Mouse (Mus musculus) myocyte (in vitro differentiated cells): ENCODE data around the gene Dlg2. TPM values are rescaled to one million over a fixed set of nuclear protein-coding genes. Genes with fewer than 3 reads are reported as not detected.
A peak's percentile ranks its signal among the peaks of the same experiment; 100 is the strongest.

Source experiments
- H3K27me3 ChIP-seq: one replicate; pipeline ENCODE4 v1.6.1; 2011; ENCODE audit not compliant: control insufficient read depth, insufficient read depth, insufficient read length
- H3K36me3 ChIP-seq: one replicate; pipeline ENCODE4 v1.6.1; 2011; ENCODE audit not compliant: control insufficient read depth, insufficient read depth
- H3K4me2 ChIP-seq: one replicate; pipeline ENCODE4 v1.6.1; 2011; ENCODE audit warnings: low read depth, control low read depth
- H3K4me3 ChIP-seq: one replicate; pipeline ENCODE4 v1.5.1; 2011; ENCODE audit warnings: mild to moderate bottlenecking, control low read depth, moderate library complexity
- H3K79me2 ChIP-seq: one replicate; pipeline ENCODE4 v1.6.1; 2011; ENCODE audit not compliant: control insufficient read depth, insufficient read depth
- H3ac ChIP-seq: one replicate; pipeline ENCODE4 v1.6.1; 2011; ENCODE audit not compliant: control insufficient read depth, insufficient read length
- CEBPB ChIP-seq: IDR thresholded peaks from 2 replicates; pipeline ENCODE4 v1.6.1; 2011; ENCODE audit warnings: mild to moderate bottlenecking, moderate library complexity; ENCODE audit not compliant: poor library complexity, insufficient read depth, severe bottlenecking
- E2F4 ChIP-seq: IDR thresholded peaks from one replicate; pipeline ENCODE4 v1.6.1; 2011; ENCODE audit warnings: mild to moderate bottlenecking, control low read depth, moderate library complexity; ENCODE audit not compliant: insufficient read depth
- MAX ChIP-seq: IDR thresholded peaks from one replicate; pipeline ENCODE4 v1.6.1; 2011; ENCODE audit warnings: low read depth, mild to moderate bottlenecking, control low read depth
- MYOD1 ChIP-seq, 3 experiments: IDR thresholded peaks; one replicate each; pipeline ENCODE4 v1.6.1; 2011; ENCODE audit warnings: control low read depth in 2 of 3, low read depth in 2 of 3, mild to moderate bottlenecking in 2 of 3, moderate library complexity in 1 of 3; ENCODE audit not compliant: insufficient read length in 2 of 3, control insufficient read depth in 1 of 3
- MYOG ChIP-seq, 3 experiments: IDR thresholded peaks; one replicate each; pipeline ENCODE4 v1.6.1; 2011; ENCODE audit warnings: control low read depth in 2 of 3, low read depth in 2 of 3, mild to moderate bottlenecking in 2 of 3; ENCODE audit not compliant: insufficient read length in 2 of 3, control insufficient read depth in 1 of 3, insufficient read depth in 1 of 3
- POLR2A ChIP-seq: IDR thresholded peaks from one replicate; pipeline ENCODE4 v1.6.1; 2011; ENCODE audit warnings: low read depth, mild to moderate bottlenecking, control low read depth, moderate library complexity; ENCODE audit not compliant: insufficient read length
- POLR2AphosphoS2 ChIP-seq: IDR thresholded peaks from one replicate; pipeline ENCODE4 v1.6.1; 2011; ENCODE audit warnings: low read depth, control low read depth; ENCODE audit not compliant: insufficient read length
- REST ChIP-seq: IDR thresholded peaks from one replicate; pipeline ENCODE4 v1.6.1; 2011; ENCODE audit warnings: mild to moderate bottlenecking, control low read depth, moderate library complexity; ENCODE audit not compliant: insufficient read depth, insufficient read length
- SRF ChIP-seq: IDR thresholded peaks from one replicate; pipeline ENCODE4 v1.6.1; 2011; ENCODE audit warnings: low read depth; ENCODE audit not compliant: control insufficient read depth, insufficient read length
- TCF12 ChIP-seq: IDR thresholded peaks from one replicate; pipeline ENCODE4 v1.6.1; 2011; ENCODE audit warnings: mild to moderate bottlenecking, control low read depth; ENCODE audit not compliant: poor library complexity, insufficient read depth, severe bottlenecking
- TCF3 ChIP-seq: IDR thresholded peaks from one replicate; pipeline ENCODE4 v1.6.1; 2011; ENCODE audit warnings: low read depth, control low read depth; ENCODE audit not compliant: insufficient read length
- USF1 ChIP-seq: IDR thresholded peaks from one replicate; pipeline ENCODE4 v1.6.1; 2011; ENCODE audit warnings: low read depth, mild to moderate bottlenecking, control low read depth, moderate library complexity
- polyA plus RNA-seq: library from polyadenylated mRNA; unstranded; fragments of >200 nt; fragmentation: generic; extraction: Trizol; gene quantifications from one replicate; pipeline ENCODE4 v1.2.1, GENCODE M21; 2012; ENCODE audit warnings: missing spikeins

Gene Dlg2
- polyA plus RNA-seq, 1 experiment: 0.65 TPM

DNA sequence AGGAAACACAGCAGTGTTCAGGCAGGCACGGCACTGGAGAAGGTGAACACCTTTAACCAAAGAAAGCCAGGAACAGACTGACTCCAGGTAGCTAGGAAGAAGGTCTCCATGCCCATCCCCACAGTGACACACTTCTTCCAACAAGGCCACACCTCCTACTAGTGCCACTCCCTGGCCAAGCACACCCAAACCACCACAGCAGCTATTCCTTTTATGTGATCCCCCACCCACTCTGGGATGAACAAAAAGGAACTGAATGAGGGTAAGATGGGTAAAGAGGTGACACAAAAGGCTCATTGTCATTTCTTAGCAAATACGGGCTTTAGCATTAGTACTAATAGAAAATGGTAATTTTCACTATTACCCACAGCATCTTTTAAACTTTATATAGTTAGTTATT lies 77.9 kb downstream of the Dlg2 start:
- Histone ChIP-seq H3K36me3 (no peaks in the 10 kb centered on the region), H3K4me2 (no peak overlapping the region), H3K4me3 (no peak overlapping the region), H3K79me2 (no peaks in the 10 kb centered on the region), H3ac (no peak overlapping the region), H3K27me3 (no peaks in the 10 kb centered on the region)
- TF ChIP-seq SRF (no peak), POLR2A (no peak), REST (no peak), MYOG (IDR thresholded peaks at IDR 0.05; ENCODE audit: control insufficient read depth in 1 of 3, insufficient read depth in 1 of 3, insufficient read length in 2 of 3, low read depth in 2 of 3) (no peak), MAX (no peak), TCF3 (no peak), MYOD1 (IDR thresholded peaks at IDR 0.05; ENCODE audit: control insufficient read depth in 1 of 3, insufficient read length in 2 of 3, low read depth in 2 of 3) (no peak), USF1 (no peak), CEBPB (no peak), E2F4 (no peak), POLR2AphosphoS2 (no peak), TCF12 (no peak)

DNA sequence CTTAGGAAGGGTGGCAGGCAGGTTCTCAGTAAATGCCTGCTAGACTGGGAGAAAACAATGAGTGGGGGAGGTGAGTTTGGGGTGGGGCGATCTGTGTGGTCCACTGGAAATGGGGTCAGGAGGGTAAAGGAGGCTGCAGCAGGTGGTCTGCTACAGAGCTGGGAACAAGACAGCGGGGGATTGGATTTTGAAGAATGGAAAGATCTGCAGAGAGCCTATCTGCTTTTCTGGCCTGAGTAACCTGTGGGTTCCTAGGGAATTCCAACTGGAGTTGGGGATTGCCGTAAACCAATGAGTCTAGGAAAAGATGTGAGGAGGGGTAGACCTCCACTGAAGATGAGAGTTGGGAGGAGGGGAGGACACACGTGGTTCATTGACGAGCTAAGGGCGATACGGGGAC lies 92.7 kb downstream of the Dlg2 start:
- no peak overlapping the region for H3K4me2 ChIP-seq
- no peaks in the 10 kb centered on the region for H3K36me3 ChIP-seq
- no peaks in the 10 kb centered on the region for H3K79me2 ChIP-seq
- H3K4me3 ChIP-seq: no peak overlapping the region
- no peak overlapping the region for H3ac ChIP-seq
- TF ChIP-seq TCF12 (no peak), E2F4 (no peak), USF1 (no peak), SRF (no peak), TCF3 (no peak), POLR2AphosphoS2 (no peak), CEBPB (no peak), MYOD1 (IDR thresholded peaks at IDR 0.05; ENCODE audit: control insufficient read depth in 1 of 3, insufficient read length in 2 of 3, low read depth in 2 of 3) (no peak), MYOG (IDR thresholded peaks at IDR 0.05; ENCODE audit: control insufficient read depth in 1 of 3, insufficient read depth in 1 of 3, insufficient read length in 2 of 3, low read depth in 2 of 3) (no peak), MAX (no peak), REST (no peak), POLR2A (no peak)
- no peaks in the 10 kb centered on the region for H3K27me3 ChIP-seq

DNA sequence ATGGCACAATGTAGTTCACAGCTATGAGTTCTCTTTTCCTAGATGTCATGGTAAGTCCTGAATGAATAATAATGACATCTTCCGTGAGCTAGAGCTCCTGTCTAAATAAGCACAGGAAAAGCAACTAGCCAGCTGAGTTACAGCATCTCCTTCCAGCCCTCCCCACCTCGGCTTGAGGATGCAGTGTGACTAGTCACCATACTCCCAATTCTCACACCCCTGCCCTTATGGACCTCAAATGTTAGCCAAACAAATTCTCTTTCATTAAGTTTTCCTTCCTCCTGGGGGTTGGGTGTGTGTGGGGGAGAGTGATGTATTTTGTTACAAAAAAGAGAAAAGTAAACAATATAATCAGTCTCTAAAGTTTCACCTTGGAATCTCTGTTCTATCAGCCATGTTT lies 111.3 kb downstream of the Dlg2 start:
- no peak overlapping the region for H3K4me2 ChIP-seq
- H3K4me3 ChIP-seq: no peak overlapping the region
- H3K27me3 ChIP-seq: no peaks in the 10 kb centered on the region
- TF ChIP-seq SRF (no peak), MAX (no peak), MYOG (IDR thresholded peaks at IDR 0.05; ENCODE audit: control insufficient read depth in 1 of 3, insufficient read depth in 1 of 3, insufficient read length in 2 of 3, low read depth in 2 of 3) (no peak), REST (no peak), MYOD1 (IDR thresholded peaks at IDR 0.05; ENCODE audit: control insufficient read depth in 1 of 3, insufficient read length in 2 of 3, low read depth in 2 of 3) (no peak)
- no peaks in the 10 kb centered on the region for H3K36me3 ChIP-seq
- no peak overlapping the region for H3ac ChIP-seq
- H3K79me2 ChIP-seq: no peaks in the 10 kb centered on the region

DNA sequence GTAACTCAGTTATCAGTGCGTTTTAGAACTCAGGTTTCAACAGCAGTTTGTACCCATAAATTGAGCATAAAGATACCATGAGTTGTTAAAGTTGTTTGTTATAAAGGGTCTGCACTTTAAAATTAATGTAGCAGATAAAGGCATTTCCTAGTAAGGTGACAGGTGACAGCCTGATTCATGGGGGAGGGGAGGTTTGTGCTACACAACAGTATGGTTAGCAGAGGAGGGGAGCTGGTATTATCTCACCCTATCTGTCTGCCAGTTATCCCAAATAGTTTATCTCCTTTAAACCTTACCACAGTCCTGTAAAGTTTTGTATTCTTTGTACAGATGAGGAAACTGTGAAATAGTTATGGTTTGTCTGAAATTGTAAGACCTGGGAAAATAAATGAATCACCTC lies 111.8 kb downstream of the Dlg2 start:
- Histone ChIP-seq H3K27me3 (no peaks in the 10 kb centered on the region), H3ac (no peak overlapping the region), H3K4me2 (no peak overlapping the region), H3K36me3 (no peaks in the 10 kb centered on the region), H3K79me2 (no peaks in the 10 kb centered on the region), H3K4me3 (no peak overlapping the region)
- no peak for TF ChIP-seq REST
- TF ChIP-seq MAX: no peak
- TF ChIP-seq E2F4: no peak
- no peak for TF ChIP-seq CEBPB
- no peak for TF ChIP-seq USF1
- no peak for TF ChIP-seq TCF12
- TF ChIP-seq SRF: no peak
- TF ChIP-seq POLR2AphosphoS2: no peak
- TF ChIP-seq POLR2A: no peak
- no peak for TF ChIP-seq MYOD1 (IDR thresholded peaks at IDR 0.05; ENCODE audit: control insufficient read depth in 1 of 3, insufficient read length in 2 of 3, low read depth in 2 of 3)
- TF ChIP-seq MYOG (IDR thresholded peaks at IDR 0.05; ENCODE audit: control insufficient read depth in 1 of 3, insufficient read depth in 1 of 3, insufficient read length in 2 of 3, low read depth in 2 of 3): no peak

DNA sequence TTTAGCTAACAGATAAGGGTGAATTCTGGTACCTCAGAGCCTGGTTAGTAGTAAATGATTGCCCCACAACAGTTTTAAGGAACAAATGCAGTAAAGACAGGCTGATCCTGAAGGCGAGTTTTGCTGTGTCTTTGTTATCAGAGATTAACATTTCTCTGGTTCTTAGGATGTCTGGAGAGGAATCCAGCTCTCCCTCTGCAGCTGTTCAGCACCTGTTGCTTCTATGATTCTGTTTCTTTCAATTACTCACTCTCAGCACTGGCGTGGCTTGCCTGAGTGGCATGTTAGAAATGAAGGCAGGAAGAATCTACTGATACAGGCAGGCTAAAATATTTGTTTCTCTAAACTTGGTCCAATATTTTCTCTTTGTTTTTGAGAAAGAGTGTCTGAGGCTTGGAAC lies 133.3 kb downstream of the Dlg2 start:
- H3K79me2 ChIP-seq: no peaks in the 10 kb centered on the region
- peak overlapping the region; percentile 62 for H3K4me2 ChIP-seq
- H3K27me3 ChIP-seq: no peaks in the 10 kb centered on the region
- TF ChIP-seq E2F4 (no peak), MYOG (IDR thresholded peaks at IDR 0.05; ENCODE audit: control insufficient read depth in 1 of 3, insufficient read depth in 1 of 3, insufficient read length in 2 of 3, low read depth in 2 of 3) (peak in 2 of 3 experiments; percentile 63 to 91), TCF12 (peak; percentile 92), TCF3 (peak; percentile 55), MYOD1 (IDR thresholded peaks at IDR 0.05; ENCODE audit: control insufficient read depth in 1 of 3, insufficient read length in 2 of 3, low read depth in 2 of 3) (peak; percentile 59 to 89 (median 83)), CEBPB (no peak), USF1 (no peak)
- H3K36me3 ChIP-seq: no peaks in the 10 kb centered on the region
- H3ac ChIP-seq: no peak overlapping the region
- no peak overlapping the region for H3K4me3 ChIP-seq
